Mouse (Mus musculus): ENCODE results near the gene Serf2. TPM values are rescaled to one million over a fixed set of nuclear protein-coding genes. Genes with fewer than 3 reads are reported as not detected.

The Serf2 gene
- 235 and 284 TPM in 2 replicates for total RNA-seq (2014; rRNA removed)
- 271 and 278 TPM in 2 replicates for polyA plus RNA-seq (2015; fragmentation: Nextera tagmentation; extraction: Ambion mirVana)

- Histone ChIP-seq H3K4me2 (ENCODE audit: low read depth, low read length, poor library complexity, severe bottlenecking) (peak within 1 kb of the TSS; percentile 93), H3K27me3 (ENCODE audit: insufficient read depth, low read length) (no peaks in the 10 kb centered on the region), H3K4me3 (ENCODE audit: low read depth, low read length) (peak within 1 kb of the TSS; percentile 95), H3K4me1 (ENCODE audit: insufficient read depth, low read length) (0 out of 2 replicates have a peak, but pooled peaks cover 4% of the 10 kb centered on the region), H3K36me3 (ENCODE audit: insufficient read depth, low read length) (peaks cover 12% of the 10 kb centered on the region; the same call in 1 of the 2 replicates), H3K9ac (replicated peaks; ENCODE audit: low read length, poor library complexity, severe bottlenecking) (peak within 1 kb of the TSS; percentile 92), H3K9me3 (ENCODE audit: low read length) (no peaks in the 10 kb centered on the region), H3K27ac (ENCODE audit: low read depth, low read length) (peak within 1 kb of the TSS; percentile 94)
- ATAC-seq (ENCODE audit: low FRiP score) (peak; percentile 98), DNase-seq (ENCODE audit: low spot score) (peak; percentile 98)
- TF ChIP-seq CTCF (IDR thresholded peaks at IDR 0.05), result no peak
- WGBS, result 1% methylated on average over 65 of the region's 74 CpGs
Observed at GRCm38 (mm10) chr2:121448739-121449535, at the start of gene Serf2. Gene Serf2 (plus strand): TSS chr2:121449195.

GRCm38 (mm10) chr2:121403296-121403695 lies 45.7 kb upstream of the Serf2 start:
- DNase-seq (ENCODE audit: low spot score), result no peak
- H3K9ac ChIP-seq (replicated peaks; ENCODE audit: low read length, poor library complexity, severe bottlenecking), result no peak overlapping the region
- TF ChIP-seq CTCF (IDR thresholded peaks at IDR 0.05), result no peak
- no peaks in the 10 kb centered on the region for H3K9me3 ChIP-seq (ENCODE audit: low read length)
- H3K4me3 ChIP-seq (ENCODE audit: low read depth, low read length), result no peak overlapping the region
- H3K4me1 ChIP-seq (ENCODE audit: insufficient read depth, low read length), result no peaks in the 10 kb centered on the region
- H3K4me2 ChIP-seq (ENCODE audit: low read depth, low read length, poor library complexity, severe bottlenecking), result no peak overlapping the region
- H3K27ac ChIP-seq (ENCODE audit: low read depth, low read length), result no peak overlapping the region
- no peaks in the 10 kb centered on the region for H3K27me3 ChIP-seq (ENCODE audit: insufficient read depth, low read length)
- ATAC-seq (ENCODE audit: low FRiP score), result no peak
- 0 out of 2 replicates have a peak, but pooled peaks cover 3% of the 10 kb centered on the region for H3K36me3 ChIP-seq (ENCODE audit: insufficient read depth, low read length)

- Histone ChIP-seq H3K4me1 (ENCODE audit: insufficient read depth, low read length) (no peaks in the 10 kb centered on the region), H3K4me2 (ENCODE audit: low read depth, low read length, poor library complexity, severe bottlenecking) (no peak overlapping the region), H3K9ac (replicated peaks; ENCODE audit: low read length, poor library complexity, severe bottlenecking) (no peak overlapping the region), H3K4me3 (ENCODE audit: low read depth, low read length) (no peak overlapping the region), H3K9me3 (ENCODE audit: low read length) (no peaks in the 10 kb centered on the region), H3K27me3 (ENCODE audit: insufficient read depth, low read length) (no peaks in the 10 kb centered on the region), H3K27ac (ENCODE audit: low read depth, low read length) (no peak overlapping the region), H3K36me3 (ENCODE audit: insufficient read depth, low read length) (0 out of 2 replicates have a peak, but pooled peaks cover 3% of the 10 kb centered on the region)
- peak; percentile 36; the same call in 1 of the 2 replicates for TF ChIP-seq CTCF (IDR thresholded peaks at IDR 0.05)
- DNase-seq (ENCODE audit: low spot score) (no peak), ATAC-seq (ENCODE audit: low FRiP score) (no peak)
- 31% methylated on average over 4 of the region's 4 CpGs for WGBS
Observed at GRCm38 (mm10) chr2:121408160-121408559, 40.8 kb upstream of the Serf2 start.

GRCm38 (mm10) chr2:121412843-121413386 lies 36.1 kb upstream of the Serf2 start:
- peak overlapping the region; percentile 45 for H3K4me2 ChIP-seq (ENCODE audit: low read depth, low read length, poor library complexity, severe bottlenecking)
- no peak for TF ChIP-seq CTCF (IDR thresholded peaks at IDR 0.05)
- no peaks in the 10 kb centered on the region for H3K36me3 ChIP-seq (ENCODE audit: insufficient read depth, low read length)
- H3K27me3 ChIP-seq (ENCODE audit: insufficient read depth, low read length), result no peaks in the 10 kb centered on the region
- ATAC-seq (ENCODE audit: low FRiP score) (peak; percentile 13; the same call in 1 of the 2 replicates), DNase-seq (ENCODE audit: low spot score) (peak; percentile 28)
- 14% methylated on average over 4 of the region's 4 CpGs for WGBS
- H3K4me3 ChIP-seq (ENCODE audit: low read depth, low read length), result peak overlapping the region; percentile 97
- peaks cover 9% of the 10 kb centered on the region; the same call in 1 of the 2 replicates for H3K4me1 ChIP-seq (ENCODE audit: insufficient read depth, low read length)
- peak overlapping the region; percentile 97 for H3K27ac ChIP-seq (ENCODE audit: low read depth, low read length)
- peak overlapping the region; percentile 93 for H3K9ac ChIP-seq (replicated peaks; ENCODE audit: low read length, poor library complexity, severe bottlenecking)
- no peaks in the 10 kb centered on the region for H3K9me3 ChIP-seq (ENCODE audit: low read length)

- peak; percentile 56 for TF ChIP-seq CTCF (IDR thresholded peaks at IDR 0.05)
- Histone ChIP-seq H3K4me3 (ENCODE audit: low read depth, low read length) (peak within 1 kb of the TSS; percentile 97), H3K4me1 (ENCODE audit: insufficient read depth, low read length) (peaks cover 9% of the 10 kb centered on the region; the same call in 1 of the 2 replicates), H3K36me3 (ENCODE audit: insufficient read depth, low read length) (peaks cover 3% of the 10 kb centered on the region; the same call in 1 of the 2 replicates), H3K9ac (replicated peaks; ENCODE audit: low read length, poor library complexity, severe bottlenecking) (peak within 1 kb of the TSS; percentile 93), H3K4me2 (ENCODE audit: low read depth, low read length, poor library complexity, severe bottlenecking) (peak within 1 kb of the TSS; percentile 45), H3K27ac (ENCODE audit: low read depth, low read length) (peak within 1 kb of the TSS; percentile 97), H3K9me3 (ENCODE audit: low read length) (no peaks in the 10 kb centered on the region), H3K27me3 (ENCODE audit: insufficient read depth, low read length) (no peaks in the 10 kb centered on the region)
- DNase-seq (ENCODE audit: low spot score) (peak; percentile 97), ATAC-seq (ENCODE audit: low FRiP score) (peak; percentile 99)
- WGBS, result under 1% methylated on average over 55 of the region's 68 CpGs
Observed at GRCm38 (mm10) chr2:121413387-121414042, 35.5 kb upstream of the Serf2 start, which contains the start of the genes Pdia3 and Catsper2. Gene Pdia3 (plus strand): TSS chr2:121413775. Gene Catsper2 (minus strand): TSS chr2:121413792.

Data from midbrain, postnatal 0 days (tissue).